Mouse (Mus musculus) E14TG2a.4 (cell line): ENCODE measurements around the gene Slc7a14.
A peak's percentile ranks its signal among the peaks of the same experiment; 100 is the strongest.

Experiments
- H3K27me3 ChIP-seq: 2 replicates; pipeline ENCODE4 v1.6.1; 2014; ENCODE audit warnings: low read length, control low read depth; ENCODE audit not compliant: insufficient read depth
- H3K36me3 ChIP-seq: 2 replicates; pipeline ENCODE4 v1.6.1; 2014; ENCODE audit warnings: low read length, control low read depth; ENCODE audit not compliant: insufficient read depth
- H3K4me1 ChIP-seq: replicated peaks from 2 replicates; pipeline ENCODE4 v1.6.1; 2014; ENCODE audit warnings: low read depth, low read length, control low read depth
- H3K4me3 ChIP-seq: replicated peaks from 2 replicates; pipeline ENCODE4 v1.5.1; 2014; ENCODE audit warnings: mild to moderate bottlenecking, low read length
- H3K9me3 ChIP-seq: 2 replicates; pipeline ENCODE4 v1.6.1; 2014; ENCODE audit warnings: low read length, control low read depth
- CTCF ChIP-seq: conservative IDR thresholded peaks from 2 replicates; pipeline ENCODE4 v1.5.1; 2014; ENCODE audit warnings: low read length
- NANOG ChIP-seq: IDR thresholded peaks from 2 replicates; pipeline ENCODE4 v1.6.1; 2014; ENCODE audit warnings: borderline replicate concordance, low read length, mixed read lengths
- POU5F1 ChIP-seq: IDR thresholded peaks from 2 replicates; pipeline ENCODE4 v1.6.1; 2014; ENCODE audit warnings: low read length, borderline replicate concordance

Gene Slc7a14

DNA sequence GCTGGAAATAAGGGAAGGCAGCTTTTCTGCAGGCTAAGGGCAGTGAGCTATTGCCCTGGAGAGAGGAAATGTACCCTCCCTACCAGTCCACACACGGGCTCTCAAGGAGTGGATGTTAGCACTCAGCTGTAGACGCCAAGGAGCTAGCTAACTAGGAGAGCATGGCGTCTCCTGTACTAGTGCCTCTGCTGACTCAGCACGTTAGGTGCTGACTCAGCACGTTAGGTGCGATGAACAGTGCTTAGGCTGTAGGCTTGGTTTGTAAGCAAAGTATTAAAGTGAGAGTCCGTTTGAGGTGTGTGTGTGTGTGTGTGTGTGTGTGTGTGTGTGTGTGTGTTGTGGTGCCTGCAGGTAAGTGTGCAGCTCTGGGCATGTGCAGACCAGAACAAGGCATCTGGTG, 119.8 kb downstream of the Slc7a14 start:
- TF ChIP-seq POU5F1 (no peak), CTCF (no peak), NANOG (no peak)
- Histone ChIP-seq H3K36me3 (no peaks in the 10 kb centered on the region), H3K4me1 (no peaks in the 10 kb centered on the region), H3K4me3 (no peak overlapping the region), H3K9me3 (peaks cover 43% of the 10 kb centered on the region), H3K27me3 (no peaks in the 10 kb centered on the region)

DNA sequence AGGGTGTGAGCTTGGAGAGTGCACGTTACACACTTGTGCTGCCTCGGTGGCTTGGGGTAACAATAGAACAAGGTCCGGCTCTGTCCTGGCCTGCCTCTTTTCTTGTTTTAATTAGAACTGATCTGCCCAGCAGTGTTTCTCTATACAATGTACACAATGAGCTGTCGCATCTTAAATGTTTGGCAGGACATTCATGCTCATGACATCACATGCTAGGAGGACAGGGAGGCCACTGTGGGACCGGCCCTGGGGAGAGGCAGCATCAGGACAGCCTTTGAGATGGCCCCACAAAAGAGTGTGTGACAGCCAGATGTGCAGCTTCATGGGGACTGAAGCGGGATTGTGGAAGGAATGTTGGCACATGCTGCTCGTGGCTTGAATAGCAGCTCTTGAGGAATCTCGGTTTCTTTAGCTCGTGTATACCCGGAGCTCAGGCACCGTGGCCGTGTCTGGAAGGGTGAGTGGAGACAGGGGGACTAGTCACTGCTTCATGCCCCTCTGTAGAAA, 143.8 kb downstream of the Slc7a14 start:
- Histone ChIP-seq H3K9me3 (no peaks in the 10 kb centered on the region), H3K36me3 (no peaks in the 10 kb centered on the region), H3K27me3 (no peaks in the 10 kb centered on the region), H3K4me1 (peaks cover 16% of the 10 kb centered on the region), H3K4me3 (no peak overlapping the region)
- TF ChIP-seq POU5F1 (no peak), NANOG (no peak), CTCF (no peak)

DNA sequence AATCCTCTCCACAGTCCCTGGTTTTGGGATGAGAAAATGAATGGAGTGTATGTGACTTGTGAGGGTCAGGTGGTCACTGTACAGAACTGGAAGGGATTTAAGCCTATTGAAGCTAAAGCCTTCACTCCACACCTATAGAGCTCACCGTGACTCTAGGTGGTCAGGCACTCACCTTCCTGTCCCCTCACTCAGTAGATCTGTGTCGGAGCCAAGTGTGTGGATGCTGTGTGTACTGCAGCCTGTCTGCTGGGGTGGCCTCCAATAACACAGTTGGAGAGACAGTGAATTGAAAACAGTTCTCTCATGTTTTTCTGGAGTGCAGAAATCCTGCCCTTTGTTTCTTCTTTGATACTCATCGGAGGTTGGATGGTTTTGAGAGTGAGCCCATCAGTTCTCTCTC, 144.4 kb downstream of the Slc7a14 start:
- H3K27me3 ChIP-seq: no peaks in the 10 kb centered on the region
- no peaks in the 10 kb centered on the region for H3K9me3 ChIP-seq

DNA sequence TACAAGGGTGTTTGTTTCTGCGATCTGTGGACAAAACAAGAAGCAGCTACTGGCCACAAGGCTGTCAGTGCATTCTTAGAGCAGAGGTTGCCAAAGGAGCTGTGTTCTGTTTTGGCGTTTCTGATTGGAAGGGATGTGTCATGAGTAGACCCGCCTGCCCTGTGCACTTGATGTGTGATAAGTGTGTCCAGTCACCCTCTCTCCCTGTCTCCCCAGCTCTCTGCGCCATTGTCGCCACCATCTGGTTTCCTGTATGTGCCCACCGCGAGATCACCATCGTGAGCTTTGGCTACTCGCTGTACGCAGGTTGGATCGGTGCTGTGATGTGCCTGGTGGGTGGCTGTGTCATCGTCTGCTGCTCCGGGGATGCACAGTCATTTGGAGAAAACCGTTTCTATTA, 147.3 kb downstream of the Slc7a14 start:
- peaks cover 25% of the 10 kb centered on the region for H3K4me1 ChIP-seq
- H3K9me3 ChIP-seq: no peaks in the 10 kb centered on the region
- H3K4me3 ChIP-seq: peak overlapping the region; percentile 57
- H3K27me3 ChIP-seq: no peaks in the 10 kb centered on the region
- H3K36me3 ChIP-seq: no peaks in the 10 kb centered on the region
- TF ChIP-seq POU5F1: no peak
- no peak for TF ChIP-seq NANOG
- TF ChIP-seq CTCF: no peak

More for the DNA sequence above, 144.4 kb downstream of the Slc7a14 start:
- Histone ChIP-seq H3K36me3 (no peaks in the 10 kb centered on the region), H3K4me3 (no peak overlapping the region), H3K4me1 (peaks cover 22% of the 10 kb centered on the region)
- no peak for TF ChIP-seq CTCF
- TF ChIP-seq POU5F1: no peak
- TF ChIP-seq NANOG: no peak

DNA sequence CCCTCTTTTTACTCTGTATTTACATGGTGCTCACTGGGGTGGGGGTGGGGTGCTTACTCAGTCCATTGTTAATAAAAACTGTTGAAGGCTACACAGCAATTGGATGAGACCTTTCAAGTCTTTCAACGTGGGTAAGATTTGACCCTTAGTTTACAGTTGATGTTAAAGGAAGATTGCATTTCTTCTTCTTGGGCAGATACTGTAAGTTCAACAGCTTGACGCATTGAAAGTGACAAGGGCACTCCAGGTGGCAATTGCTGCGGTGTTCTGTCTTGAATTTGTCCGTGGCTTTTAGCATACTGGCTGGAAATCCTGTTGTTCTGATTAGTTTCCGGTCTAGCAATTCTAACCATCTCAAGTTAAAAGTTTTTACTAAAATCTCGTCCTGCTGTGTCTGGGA, 148.8 kb downstream of the Slc7a14 start:
- TF ChIP-seq NANOG (no peak), POU5F1 (no peak), CTCF (no peak)
- no peaks in the 10 kb centered on the region for H3K9me3 ChIP-seq
- no peaks in the 10 kb centered on the region for H3K27me3 ChIP-seq
- peaks cover 22% of the 10 kb centered on the region for H3K4me1 ChIP-seq
- H3K36me3 ChIP-seq: no peaks in the 10 kb centered on the region
- H3K4me3 ChIP-seq: no peak overlapping the region

DNA sequence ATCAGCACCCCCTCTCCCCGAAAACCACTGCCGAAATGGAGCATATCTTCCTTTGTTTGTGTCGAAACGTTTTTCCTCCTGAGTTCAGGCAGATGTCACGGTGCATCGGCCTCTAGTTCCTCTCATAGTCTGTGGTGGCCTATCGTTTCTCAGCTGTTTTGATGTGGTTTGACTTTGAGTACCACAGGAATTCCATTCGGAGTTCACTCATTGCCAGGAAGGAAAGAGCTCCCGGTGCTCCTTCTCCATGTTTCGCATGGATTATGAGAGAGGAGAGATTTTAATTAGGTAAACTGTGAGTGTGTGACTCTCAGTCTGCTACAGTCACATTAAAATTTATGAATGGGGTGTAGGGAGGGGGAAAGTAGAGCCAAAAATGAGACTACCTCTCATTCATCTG, 150.1 kb downstream of the Slc7a14 start:
- H3K9me3 ChIP-seq: no peaks in the 10 kb centered on the region
- no peaks in the 10 kb centered on the region for H3K27me3 ChIP-seq
- H3K36me3 ChIP-seq: no peaks in the 10 kb centered on the region
- TF ChIP-seq NANOG (no peak), CTCF (no peak), POU5F1 (no peak)
- H3K4me3 ChIP-seq: no peak overlapping the region
- peaks cover 12% of the 10 kb centered on the region for H3K4me1 ChIP-seq

DNA sequence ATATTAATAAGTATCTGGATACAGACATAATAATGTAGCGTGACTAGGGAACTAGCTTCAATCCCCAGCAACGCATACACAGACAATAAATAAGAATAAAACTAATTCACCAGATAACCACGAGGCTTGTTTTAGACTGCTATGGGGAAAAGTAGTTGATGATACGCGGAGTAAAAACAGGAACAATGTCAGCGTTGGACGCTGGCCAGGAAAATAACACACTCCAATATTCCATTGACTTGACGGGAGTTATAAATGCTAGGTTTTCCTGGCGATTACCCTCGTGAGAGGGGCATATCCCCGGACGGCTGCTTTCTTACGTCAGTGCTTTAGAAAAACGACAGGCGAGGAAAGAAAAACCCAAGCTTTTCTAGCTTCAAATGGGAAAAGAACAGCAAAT, 152.4 kb downstream of the Slc7a14 start:
- H3K27me3 ChIP-seq: no peaks in the 10 kb centered on the region
- TF ChIP-seq POU5F1 (no peak), NANOG (no peak), CTCF (no peak)
- H3K36me3 ChIP-seq: no peaks in the 10 kb centered on the region
- H3K4me3 ChIP-seq: no peak overlapping the region
- H3K4me1 ChIP-seq: peaks cover 12% of the 10 kb centered on the region
- no peaks in the 10 kb centered on the region for H3K9me3 ChIP-seq

DNA sequence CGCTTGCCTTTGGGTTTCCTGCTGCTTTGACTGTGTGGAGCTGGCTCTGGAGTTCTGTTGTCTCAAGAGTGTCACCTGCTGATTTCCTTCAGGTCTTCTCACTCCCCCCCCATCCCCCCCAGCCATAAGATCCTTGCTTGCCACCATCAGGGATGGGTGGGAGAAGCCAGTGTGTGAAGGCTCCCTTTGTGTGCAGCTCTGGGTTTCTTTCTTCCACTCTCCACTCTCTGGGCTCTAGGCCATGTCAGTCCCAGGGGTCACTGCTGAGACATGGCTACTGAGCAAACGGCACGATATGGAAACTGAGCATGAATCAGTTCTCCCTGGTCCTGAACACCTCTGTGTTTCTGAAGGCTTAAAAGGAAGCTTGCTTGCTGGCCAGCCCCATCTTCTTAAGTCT, 154.1 kb downstream of the Slc7a14 start:
- Histone ChIP-seq H3K4me3 (no peak overlapping the region), H3K9me3 (no peaks in the 10 kb centered on the region), H3K27me3 (peaks cover 5% of the 10 kb centered on the region), H3K36me3 (no peaks in the 10 kb centered on the region), H3K4me1 (peaks cover 6% of the 10 kb centered on the region)
- no peak for TF ChIP-seq NANOG
- TF ChIP-seq POU5F1: no peak
- TF ChIP-seq CTCF: no peak
